Mouse (Mus musculus) right cerebral cortex, adult 18-20 months (tissue): ENCODE data around the gene Prss48.
"Not testable (repeated sequence)": the region's sequence is repeated elsewhere in the genome, so short reads cannot be mapped to it uniquely, and the experiment has no call there.

Experiments used
- DNase-seq: peaks from one replicate; pipeline ENCODE4 v3.0.0; 2022; ENCODE audit warnings: mixed read lengths

Prss48 gene

DNA sequence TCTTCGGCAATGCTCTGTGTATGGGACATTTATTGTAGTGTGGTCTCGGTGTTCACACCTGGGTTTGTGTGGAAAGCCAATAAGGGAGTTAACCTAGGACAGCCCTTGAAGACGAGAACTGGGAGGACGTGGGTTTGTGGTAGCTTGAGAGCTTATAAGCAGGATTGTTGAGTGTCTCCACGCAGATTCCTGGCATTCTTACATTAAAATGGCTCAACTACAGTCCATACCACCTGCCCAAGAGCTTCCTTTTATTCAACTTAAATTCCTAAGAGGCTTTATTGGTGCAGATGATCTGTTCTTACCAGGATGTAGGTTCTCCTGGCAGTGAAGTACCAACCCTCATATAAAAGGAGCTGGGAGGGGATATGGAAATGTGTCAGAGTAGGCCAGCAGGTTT is 649 bp upstream of the Prss48 start:
- DNase-seq: no peak

GRCm38 (mm10) chr3:86001271-86001670 is 1.0 kb downstream of the Prss48 start:
- no peak for DNase-seq

GRCm38 (mm10) chr3:85994645-85995044 is 7.6 kb downstream of the Prss48 start:
- no peak for DNase-seq

- DNase-seq: no peak
Measured at GRCm38 (mm10) chr3:85993744-85994143, 8.5 kb downstream of the Prss48 start.

DNA sequence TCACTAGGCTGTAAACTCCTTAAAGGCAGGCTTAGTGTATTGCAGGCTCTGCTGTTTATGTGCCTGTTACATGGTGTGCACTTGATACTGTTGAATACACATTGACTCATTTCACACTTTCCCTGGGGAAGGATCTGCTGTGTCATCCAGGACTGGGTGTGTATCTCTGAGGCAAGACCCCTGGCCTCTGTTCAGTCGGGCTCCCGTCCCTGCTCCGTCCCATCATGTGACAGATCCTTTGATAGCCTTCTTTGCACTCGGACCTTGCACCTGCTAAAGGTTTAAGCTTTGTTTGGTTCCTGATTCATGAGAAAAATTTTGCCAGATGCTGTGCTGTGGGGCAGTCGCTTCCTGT is 10.5 kb downstream of the Prss48 start:
- DNase-seq: no peak

DNA sequence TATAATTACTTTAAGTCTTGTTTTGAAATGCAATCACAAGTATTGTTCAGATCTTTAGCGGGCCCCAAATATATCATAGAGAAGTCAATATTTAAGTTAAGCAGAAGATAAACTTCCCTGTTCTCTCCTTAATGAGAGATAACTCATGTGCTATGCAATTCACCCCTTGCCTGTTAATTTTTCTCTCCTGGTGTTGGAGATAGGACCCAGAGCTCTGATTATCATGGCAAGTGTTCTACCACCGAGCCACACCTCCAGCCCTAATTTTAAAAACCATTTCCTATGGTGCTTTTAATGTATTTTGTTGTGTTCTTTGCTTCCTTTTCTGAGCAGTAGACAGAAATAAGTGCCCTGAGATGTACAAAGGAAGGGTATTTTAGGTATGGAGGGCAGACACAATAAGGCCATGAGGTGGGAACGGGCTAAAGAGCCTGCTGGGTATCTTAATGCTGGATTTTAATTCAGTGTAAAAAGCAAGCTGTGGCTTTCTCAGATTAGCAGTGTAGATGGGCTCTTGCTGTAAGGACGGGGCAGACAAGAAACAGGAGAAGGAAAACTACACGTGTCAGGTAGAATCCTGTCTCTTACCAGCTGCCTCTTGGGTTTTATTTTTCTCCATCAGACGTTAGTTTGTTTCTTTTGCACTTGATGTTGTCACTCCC is 11.0 kb downstream of the Prss48 start:
- DNase-seq: no peak

DNA sequence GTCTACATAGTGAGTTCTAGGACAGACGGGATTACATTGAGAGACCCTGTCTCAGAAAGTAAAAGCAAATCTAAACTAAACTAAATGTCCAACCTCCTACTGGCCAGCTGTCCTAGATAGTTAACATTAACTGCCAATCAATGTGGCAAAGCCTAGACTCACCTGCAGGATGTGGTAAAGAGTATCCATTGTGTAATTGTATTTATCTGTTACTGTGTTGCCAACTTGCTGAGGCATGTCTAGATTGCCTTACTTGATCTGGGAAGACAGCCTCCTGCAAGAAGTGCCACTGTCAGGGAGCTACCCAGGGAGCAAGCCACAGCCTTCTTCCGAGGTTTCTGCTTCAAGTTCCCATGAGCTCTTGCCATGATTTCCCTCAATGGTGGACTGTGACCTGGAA is 15.1 kb downstream of the Prss48 start:
- DNase-seq: no peak

GRCm38 (mm10) chr3:85984537-85984936 is 17.8 kb downstream of the Prss48 start:
- no peak for DNase-seq

DNA sequence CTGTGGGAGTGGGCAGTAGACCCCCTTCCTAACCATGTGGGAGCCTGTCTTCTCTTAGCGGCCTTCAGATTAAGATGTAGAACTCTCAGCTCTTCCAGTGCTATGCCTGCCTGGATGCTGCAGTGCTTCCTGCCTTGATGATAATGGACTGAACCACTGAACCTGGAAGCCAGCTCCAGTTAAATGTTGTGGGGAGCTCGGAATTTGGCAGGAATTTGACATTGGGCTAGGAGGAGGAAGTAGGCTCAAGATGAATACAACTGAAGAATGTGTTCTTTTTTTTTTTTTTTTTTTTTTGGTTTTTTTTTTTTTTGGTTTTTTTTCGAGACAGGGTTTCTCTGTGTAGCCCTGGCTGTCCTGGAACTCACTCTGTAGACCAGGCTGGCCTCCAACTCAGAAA is 20.5 kb downstream of the Prss48 start:
- not testable (repeated sequence) for DNase-seq

- DNase-seq: no peak
Measured at GRCm38 (mm10) chr3:85980036-85980435, 22.3 kb downstream of the Prss48 start.

GRCm38 (mm10) chr3:85974451-85974850 is 27.8 kb downstream of the Prss48 start:
- no peak for DNase-seq

DNA sequence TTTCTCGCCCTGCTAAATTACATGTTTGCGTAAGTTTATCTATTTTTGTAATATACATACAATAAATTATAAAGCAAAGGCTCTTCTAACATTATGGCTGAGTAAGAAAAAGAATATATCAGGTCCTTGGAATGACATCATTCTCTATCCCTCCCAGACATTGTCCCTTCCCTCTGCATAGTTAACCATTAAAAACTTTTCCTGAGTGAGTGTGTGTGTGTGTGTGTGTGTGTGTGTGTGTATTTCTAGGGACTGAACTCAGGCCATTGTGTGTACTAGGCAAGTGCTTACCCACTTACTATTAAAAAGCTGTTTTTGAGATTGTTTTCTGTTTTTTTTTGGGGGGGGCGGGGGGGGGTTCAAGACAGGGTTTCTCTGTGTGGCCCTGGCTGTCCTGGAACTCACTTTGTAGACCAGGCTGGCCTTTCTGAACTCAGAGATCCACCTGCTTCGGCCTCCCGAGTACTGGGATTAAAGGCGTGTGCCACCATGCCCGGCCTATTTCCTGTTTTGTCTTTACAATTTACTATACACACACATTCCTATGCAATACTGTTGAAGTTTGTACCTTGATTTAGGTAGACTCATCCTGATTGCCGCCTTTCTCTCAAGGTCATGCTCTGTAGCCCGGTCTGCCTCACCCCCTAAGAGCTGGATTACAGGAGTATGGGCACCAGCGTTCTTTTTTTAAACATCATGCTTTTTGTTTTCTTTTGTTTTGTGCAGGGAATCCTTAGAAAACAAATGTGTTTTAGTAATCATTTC is 28.7 kb downstream of the Prss48 start:
- no peak for DNase-seq

- no peak for DNase-seq
Measured at GRCm38 (mm10) chr3:85971599-85971975, 30.7 kb downstream of the Prss48 start.

- peak; percentile 62 for DNase-seq
Measured at GRCm38 (mm10) chr3:85970742-85971598, 31.3 kb downstream of the Prss48 start, which contains the start of gene Sh3d19. Gene Sh3d19 (plus strand): TSS chr3:85971109.

DNA sequence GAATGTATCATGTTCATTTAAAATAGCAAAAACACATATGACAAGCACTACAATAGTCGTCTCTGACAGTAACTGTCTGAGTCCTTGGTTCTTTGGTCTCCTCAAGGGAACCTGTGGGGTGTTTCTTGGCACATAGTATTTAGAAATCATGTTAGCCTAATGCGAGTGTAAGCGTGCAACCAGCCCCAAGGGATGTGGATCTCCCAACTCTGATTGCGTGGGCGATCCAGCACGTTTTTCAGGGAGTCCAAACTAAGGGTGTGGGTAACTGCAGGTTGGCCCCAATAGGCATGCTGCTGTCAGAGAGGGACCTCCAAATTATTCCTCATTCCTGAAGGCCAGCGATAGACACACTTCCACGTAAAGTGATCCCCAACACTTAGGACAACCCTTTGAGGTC is 33.3 kb downstream of the Prss48 start:
- no peak for DNase-seq

- no peak for DNase-seq
Measured at GRCm38 (mm10) chr3:85965479-85965878, 36.8 kb downstream of the Prss48 start.

DNA sequence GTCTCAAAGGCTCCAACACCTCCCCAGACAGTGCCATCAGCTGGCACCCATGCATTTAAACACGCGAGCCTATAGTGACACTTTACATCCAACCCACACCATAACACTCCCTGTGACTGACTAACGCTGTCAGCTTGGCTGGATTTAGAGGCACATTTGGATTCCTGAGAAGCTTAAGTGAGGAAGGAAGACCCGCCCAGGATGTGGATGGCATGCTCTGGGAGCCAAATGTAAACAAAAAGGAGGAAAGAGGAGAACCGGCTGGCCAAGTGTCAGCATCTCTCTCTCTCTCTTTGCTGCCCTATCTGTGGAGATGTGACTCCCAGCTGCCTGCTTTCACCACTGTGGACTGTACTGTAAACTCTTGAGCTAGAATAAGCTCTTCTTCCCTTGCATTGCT is 41.2 kb downstream of the Prss48 start:
- DNase-seq: peak; percentile 17

GRCm38 (mm10) chr3:85959669-85960068 is 42.6 kb downstream of the Prss48 start:
- DNase-seq: no peak

GRCm38 (mm10) chr3:85955704-85956103 is 46.6 kb downstream of the Prss48 start:
- no peak for DNase-seq

GRCm38 (mm10) chr3:85955269-85955668 is 47.0 kb downstream of the Prss48 start:
- no peak for DNase-seq

- no peak for DNase-seq
Measured at GRCm38 (mm10) chr3:85952696-85953283, 49.5 kb downstream of the Prss48 start.

DNA sequence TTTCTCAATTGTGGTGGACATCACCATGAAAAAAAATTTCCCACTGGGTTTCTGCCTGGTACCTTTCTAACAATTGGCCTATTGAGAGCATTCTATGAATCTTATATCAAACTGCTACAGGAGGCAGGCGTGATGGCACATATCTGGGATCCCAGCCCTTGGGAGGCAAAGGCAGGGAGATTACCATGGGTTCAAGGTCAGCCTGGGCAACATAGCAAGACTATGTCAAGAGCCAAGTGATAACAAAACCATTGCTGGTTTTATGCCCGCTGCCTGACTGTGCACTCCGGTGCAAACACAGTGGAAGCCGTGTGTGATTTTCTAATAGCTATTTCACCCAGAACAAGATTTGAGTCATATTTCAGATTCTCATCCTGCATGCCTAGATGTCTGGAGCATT is 51.4 kb downstream of the Prss48 start:
- no peak for DNase-seq
